Mouse (Mus musculus): ENCODE measurements around the gene Gm21985. TPM values are rescaled to one million over a fixed set of nuclear protein-coding genes. Genes with fewer than 3 reads are reported as not detected.
"Not testable (repeated sequence)": the region's sequence is repeated elsewhere in the genome, so short reads cannot be mapped to it uniquely, and the experiment has no call there.

The Gm21985 gene
- total RNA-seq, 2 experiments from 2014 or later, result 0.51 TPM; not detected in 1

GRCm38 (mm10) chr2:112378973-112379898 lies 113.1 kb downstream of the Gm21985 start, which contains the start of gene Katnbl1:
Gene Katnbl1 (plus strand): TSS chr2:112379211.
- intact Hi-C loops (cut with DNase I), result loop anchor here (2.0 to 10.0 kb wide), 3 partner anchors 76 to 386 kb away; partner anchors contain the start of genes Chrm5 and Emc7

GRCm38 (mm10) chr2:112380131-112380530 lies 114.0 kb downstream of the Gm21985 start:
- DNase-seq, result no peak
- intact Hi-C loops (cut with DNase I), result no loop called here

More at GRCm38 (mm10) chr2:112378973-112379898, 113.1 kb downstream of the Gm21985 start, which contains the start of gene Katnbl1:
- DNase-seq, result peak; percentile 98

DNA sequence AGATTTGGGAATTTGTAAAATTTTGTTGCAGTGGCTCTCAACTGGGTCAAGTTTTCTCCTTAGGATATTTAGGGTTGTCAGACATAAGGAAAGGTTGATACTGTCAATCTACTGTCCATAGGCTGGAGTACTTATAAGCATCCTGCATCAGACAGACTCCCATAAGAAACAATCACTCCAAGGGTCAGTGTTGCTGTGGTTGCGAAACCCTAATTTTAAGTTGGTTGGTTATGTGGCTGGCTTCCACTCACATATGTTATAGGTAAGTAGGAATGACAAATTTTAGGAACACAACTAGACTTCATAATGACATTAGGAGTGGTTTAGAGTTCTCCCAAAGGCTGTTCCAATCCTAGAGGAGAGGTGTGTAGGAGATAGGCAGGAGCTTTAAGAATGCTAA lies 115.1 kb downstream of the Gm21985 start:
- no peak for DNase-seq
- intact Hi-C loops (cut with DNase I), result no loop called here

GRCm38 (mm10) chr2:112390843-112391242 lies 124.7 kb downstream of the Gm21985 start:
- intact Hi-C loops (cut with DNase I), result no loop called here
- DNase-seq, result no peak

DNA sequence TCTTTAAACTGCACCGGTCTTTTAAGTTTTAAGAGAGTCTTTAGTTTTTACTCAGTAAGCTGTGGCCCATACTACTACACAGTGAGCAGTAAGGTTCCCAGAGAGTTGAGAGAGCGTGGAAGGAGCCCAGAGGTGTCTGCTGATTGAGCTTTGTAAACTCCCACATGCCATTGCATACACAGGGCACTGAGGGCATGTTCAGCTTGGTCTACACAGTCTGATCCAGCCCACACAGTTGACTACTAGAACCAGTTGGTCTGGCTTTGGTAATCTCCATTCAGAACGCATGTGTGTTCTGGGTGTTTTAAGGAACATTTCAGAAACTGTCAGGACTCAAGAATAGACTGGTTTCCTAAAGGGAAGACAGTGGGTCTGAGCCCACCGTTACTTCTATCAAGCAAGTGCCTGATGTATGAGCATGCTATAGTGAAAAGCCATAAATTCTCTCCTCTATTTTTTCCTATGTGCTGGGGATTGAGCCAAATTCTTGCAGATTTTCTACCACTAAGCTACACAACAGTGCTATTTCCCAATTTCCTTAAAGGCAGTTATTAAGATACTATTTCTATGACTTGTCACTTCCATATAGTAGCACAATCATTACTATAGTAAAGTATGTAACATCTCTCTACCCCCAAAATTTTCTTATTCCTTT lies 125.4 kb downstream of the Gm21985 start:
- DNase-seq, result no peak
- intact Hi-C loops (cut with DNase I), result no loop called here

DNA sequence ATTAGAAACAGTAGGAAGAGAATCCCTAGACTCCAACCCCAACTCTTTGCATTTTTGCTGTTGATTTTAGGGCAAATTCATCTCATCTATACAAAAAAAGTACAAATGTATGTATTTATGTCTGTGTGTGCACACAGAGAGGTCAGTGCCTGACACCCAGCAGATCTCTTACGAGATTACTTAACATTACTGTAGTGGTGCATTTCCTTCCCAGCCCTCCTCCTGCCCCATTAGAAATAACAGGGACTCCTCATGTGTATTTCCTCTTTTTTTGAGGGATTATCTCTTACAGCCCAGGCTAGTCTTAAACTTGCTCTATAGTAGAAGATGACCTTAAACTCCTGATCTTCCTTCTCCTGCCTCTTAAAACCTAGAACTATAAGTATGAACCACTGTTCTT lies 126.6 kb downstream of the Gm21985 start:
- no peak for DNase-seq
- intact Hi-C loops (cut with DNase I), result no loop called here

DNA sequence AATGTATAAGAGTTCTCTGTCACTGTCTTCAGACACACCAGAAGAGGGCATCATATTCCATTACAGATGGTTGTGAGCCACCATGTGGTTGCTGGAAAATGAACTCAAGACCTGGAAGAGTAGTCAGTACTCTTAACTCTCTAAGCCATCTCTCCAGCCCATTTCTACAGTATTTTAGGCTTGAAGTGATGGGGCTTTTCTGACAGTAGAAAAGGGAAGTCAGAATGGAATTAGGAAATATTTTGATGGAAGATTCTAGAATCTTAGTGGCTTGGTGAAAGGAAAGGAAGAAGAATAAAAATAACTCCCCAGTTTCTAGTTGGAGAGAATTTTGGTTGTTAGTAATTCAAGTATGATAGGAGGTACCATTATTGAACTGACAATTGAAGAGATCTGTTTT lies 127.8 kb downstream of the Gm21985 start:
- no peak for DNase-seq
- intact Hi-C loops (cut with DNase I), result no loop called here

- DNase-seq, result no peak
- intact Hi-C loops (cut with DNase I), result no loop called here
Observed at GRCm38 (mm10) chr2:112396649-112397048, 130.5 kb downstream of the Gm21985 start.

DNA sequence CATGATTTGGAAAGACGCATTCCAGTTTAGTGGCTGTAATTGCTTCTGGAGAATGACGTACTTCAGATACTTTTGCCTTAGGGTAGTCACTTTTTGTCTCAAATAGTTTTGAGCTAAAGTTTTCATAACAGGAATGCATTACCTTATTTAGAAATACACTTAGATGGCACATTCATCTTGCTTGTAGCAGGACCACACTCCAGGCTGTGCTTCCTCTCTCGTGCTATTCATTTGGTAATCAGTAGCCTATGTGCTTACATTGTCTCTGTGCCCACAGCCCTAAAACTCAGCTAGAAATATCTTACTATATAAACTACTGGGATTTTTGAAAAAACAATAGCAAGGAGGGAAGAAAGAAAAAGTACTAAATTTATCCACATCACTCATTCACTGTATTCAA lies 140.9 kb downstream of the Gm21985 start:
- intact Hi-C loops (cut with DNase I), result no loop called here
- no peak for DNase-seq

DNA sequence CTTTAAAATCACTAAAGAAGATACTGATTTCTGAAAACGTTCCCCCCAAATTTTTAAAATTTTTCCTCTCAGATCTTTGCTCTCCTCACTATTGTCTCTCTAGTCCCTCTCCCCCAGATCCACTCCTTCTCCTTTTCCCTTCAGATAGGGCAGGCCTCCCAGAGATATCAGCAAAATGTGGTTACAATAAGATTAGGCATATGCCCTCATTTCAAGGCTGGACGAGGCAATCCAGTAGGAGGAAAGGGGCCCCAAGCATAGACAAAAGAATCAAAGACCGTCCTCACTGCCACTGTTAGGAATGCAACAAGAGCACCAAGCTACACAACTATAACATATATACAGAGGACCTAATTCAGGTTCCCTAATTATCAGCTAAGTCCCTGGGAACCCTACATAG lies 159.2 kb downstream of the Gm21985 start:
- intact Hi-C loops (cut with DNase I), result no loop called here

GRCm38 (mm10) chr2:112428534-112428933 lies 162.4 kb downstream of the Gm21985 start:
- intact Hi-C loops (cut with DNase I); DNase-seq: not testable (repeated sequence)

More for the DNA sequence above, 159.2 kb downstream of the Gm21985 start:
- no peak for DNase-seq

GRCm38 (mm10) chr2:112429665-112430064 lies 163.6 kb downstream of the Gm21985 start:
- intact Hi-C loops (cut with DNase I), result no loop called here
- DNase-seq, result no peak

DNA sequence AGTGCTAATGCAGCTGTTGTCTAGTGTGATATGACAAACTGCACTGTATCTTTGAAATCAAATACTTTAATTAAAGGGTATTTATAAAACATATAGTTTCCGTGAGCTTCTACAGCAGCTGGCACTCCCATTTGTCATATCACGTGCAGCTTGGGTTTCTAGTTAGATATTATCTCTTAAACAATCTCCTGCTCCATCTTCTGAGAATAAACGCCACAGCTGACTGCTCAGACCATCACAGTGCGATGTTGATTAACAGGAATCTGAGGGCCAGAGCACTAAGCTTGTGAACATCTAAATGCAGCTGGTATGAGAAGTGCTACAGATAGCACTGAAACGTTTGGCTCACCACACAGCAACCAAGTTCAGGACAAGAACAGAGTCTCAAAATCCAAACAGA lies 164.3 kb downstream of the Gm21985 start:
- no peak for DNase-seq
- intact Hi-C loops (cut with DNase I), result no loop called here

DNA sequence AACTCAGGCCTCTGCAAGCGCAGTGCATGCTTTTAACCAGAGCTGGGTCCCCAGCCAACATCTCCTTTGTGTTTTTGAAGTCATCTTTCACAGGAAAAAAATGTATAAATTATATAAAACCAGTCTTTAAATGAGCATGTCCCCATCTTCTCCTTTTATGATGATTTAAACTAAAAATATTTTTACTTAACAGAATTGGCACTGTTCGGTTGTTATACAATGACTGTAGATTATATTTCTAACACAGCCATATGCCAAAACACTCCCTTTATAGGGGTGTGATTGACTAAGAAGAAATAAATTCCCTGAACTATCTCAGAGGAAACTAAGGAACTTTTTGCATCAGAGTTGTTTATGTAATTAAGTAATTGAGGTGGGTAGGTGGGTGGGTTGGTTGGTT lies 166.4 kb downstream of the Gm21985 start:
- DNase-seq, result no peak
- intact Hi-C loops (cut with DNase I), result no loop called here

- no peak for DNase-seq
- intact Hi-C loops (cut with DNase I), result no loop called here
Observed at GRCm38 (mm10) chr2:112433359-112433758, 167.2 kb downstream of the Gm21985 start.

DNA sequence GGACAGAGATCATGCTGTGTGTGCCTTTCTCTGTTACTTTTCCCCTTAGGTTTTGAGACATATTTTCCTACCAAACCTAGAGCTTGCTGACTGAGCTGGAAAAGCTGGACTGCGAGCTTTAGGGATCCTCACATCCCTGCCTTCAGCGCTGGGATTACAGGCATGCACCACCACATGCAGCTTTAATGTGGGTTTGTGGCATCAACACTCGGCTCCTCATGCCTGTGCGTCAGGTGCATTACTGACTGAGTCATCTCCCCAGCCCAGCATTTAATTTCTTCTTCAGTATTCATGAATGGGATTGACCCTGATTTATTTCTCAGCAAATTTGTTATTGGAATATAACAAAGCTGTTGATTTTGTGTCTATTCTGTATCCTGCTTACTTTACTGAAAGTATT lies 170.2 kb downstream of the Gm21985 start:
- intact Hi-C loops (cut with DNase I), result no loop called here
- no peak for DNase-seq

DNA sequence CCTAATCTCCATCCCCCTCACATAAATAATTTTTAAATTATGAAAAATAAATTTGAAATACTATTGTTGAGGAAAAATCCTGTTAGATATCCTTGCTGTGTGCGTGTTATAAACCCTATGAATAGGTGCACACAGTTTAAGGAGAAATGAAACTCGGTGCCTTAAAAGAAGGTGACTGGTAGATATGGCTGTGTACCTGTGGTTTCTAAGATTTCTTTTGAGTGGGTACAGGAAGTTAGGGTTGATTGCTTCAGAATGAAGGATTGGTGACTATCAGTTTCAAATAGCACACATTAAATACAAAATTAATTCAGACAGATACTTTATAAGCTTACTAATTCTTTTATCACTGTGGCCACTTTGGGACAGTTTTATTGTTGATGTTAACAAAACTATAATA lies 171.5 kb downstream of the Gm21985 start:
- intact Hi-C loops (cut with DNase I), result no loop called here

DNA sequence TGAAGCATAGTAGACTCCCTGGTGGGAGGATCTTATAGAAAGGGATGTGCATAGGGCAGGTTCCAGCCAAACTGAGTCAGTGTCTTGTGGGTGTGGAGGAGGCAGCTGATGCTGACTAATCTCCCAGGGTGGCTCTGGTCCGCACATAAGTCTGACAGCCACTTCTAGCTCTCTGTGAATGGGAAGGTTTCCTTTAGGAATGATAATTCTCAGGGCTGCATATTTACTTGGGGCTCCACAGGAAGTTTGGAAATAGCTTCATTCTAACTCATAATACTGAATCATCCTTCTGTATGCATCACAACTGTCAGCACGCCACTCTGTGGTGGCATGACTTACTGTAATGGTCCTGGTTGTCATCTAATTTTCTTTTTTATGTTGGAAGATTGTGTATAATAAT lies 177.4 kb downstream of the Gm21985 start:
- intact Hi-C loops (cut with DNase I), result no loop called here

More for the DNA sequence above, 171.5 kb downstream of the Gm21985 start:
- DNase-seq, result no peak

GRCm38 (mm10) chr2:112445511-112445910 lies 179.4 kb downstream of the Gm21985 start:
- intact Hi-C loops (cut with DNase I), result no loop called here
- DNase-seq, result no peak

More for the DNA sequence above, 177.4 kb downstream of the Gm21985 start:
- DNase-seq, result no peak

DNA sequence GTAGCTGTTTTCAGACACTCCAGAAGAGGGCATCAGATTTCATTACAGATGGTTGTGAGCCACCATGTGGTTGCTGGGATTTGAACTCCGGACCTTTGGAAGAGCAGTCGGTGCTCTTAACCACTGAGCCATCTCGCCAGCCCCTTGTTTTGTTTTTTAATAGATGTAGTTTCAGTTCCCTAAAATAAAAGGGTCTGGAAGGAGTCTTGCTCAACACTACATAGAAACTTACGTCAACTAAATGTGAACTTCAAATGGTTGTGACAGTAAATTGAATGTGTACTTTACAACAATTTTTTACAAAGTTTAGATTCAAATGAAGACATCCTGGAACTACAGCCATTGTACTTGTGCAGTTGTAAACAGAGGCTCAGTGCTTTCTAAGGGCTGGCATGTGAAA lies 181.9 kb downstream of the Gm21985 start:
- intact Hi-C loops (cut with DNase I); DNase-seq: not testable (repeated sequence)

- no peak for DNase-seq
- intact Hi-C loops (cut with DNase I), result no loop called here
Observed at GRCm38 (mm10) chr2:112448510-112449059, 182.5 kb downstream of the Gm21985 start.

All from heart, postnatal 14 days (tissue).